Mouse (Mus musculus) A20 (cell line): ENCODE data around the gene Angel1.

Source experiments
- DNase-seq: peaks from one replicate; pipeline ENCODE4 v3.0.0-alpha.2; 2011; ENCODE audit warnings: low read depth, low spot score

The Angel1 gene

DNA sequence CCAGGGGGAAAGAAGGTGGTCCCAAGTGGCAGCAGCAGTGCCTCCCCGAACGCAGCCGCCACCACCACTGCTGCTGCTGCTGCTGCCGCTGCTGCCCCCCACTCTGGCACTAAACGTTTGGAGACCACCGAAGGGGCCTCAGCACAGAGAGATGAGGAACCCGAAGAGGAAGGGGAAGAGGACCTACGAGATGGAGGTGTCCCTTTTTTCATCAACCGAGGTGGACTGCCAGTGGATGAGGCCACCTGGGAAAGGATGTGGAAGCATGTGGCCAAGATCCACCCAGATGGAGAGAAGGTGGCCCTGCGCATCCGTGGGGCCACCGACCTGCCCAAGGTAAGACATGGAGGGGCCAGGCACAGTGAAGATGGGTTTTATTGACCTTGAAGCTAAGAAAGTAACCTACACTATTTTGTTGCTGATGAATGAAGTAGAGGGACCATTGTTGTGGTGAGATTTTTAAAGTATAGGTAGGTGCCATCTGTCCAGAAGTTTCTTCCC lies 46.2 kb downstream of the Angel1 start:
- DNase-seq = no peak

DNA sequence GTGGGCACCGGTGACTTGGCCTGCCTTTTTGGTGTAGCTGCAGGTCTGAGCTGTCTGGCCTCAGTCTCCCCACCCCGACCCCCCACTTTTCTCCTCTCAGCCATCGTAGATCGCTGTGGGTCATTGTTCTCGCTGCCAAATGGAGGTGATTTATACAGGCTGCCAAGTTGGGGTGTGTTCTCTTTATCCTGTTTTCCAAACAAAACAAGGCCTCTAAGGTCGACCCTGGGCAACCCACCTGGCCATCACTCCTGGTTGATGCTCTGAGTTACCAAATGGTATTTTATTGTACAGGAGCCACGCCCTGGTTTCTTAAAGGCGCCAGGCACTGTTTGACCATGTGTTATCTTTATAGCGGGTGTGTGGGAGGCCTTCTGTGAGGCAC lies 46.7 kb downstream of the Angel1 start:
- DNase-seq = no peak

DNA sequence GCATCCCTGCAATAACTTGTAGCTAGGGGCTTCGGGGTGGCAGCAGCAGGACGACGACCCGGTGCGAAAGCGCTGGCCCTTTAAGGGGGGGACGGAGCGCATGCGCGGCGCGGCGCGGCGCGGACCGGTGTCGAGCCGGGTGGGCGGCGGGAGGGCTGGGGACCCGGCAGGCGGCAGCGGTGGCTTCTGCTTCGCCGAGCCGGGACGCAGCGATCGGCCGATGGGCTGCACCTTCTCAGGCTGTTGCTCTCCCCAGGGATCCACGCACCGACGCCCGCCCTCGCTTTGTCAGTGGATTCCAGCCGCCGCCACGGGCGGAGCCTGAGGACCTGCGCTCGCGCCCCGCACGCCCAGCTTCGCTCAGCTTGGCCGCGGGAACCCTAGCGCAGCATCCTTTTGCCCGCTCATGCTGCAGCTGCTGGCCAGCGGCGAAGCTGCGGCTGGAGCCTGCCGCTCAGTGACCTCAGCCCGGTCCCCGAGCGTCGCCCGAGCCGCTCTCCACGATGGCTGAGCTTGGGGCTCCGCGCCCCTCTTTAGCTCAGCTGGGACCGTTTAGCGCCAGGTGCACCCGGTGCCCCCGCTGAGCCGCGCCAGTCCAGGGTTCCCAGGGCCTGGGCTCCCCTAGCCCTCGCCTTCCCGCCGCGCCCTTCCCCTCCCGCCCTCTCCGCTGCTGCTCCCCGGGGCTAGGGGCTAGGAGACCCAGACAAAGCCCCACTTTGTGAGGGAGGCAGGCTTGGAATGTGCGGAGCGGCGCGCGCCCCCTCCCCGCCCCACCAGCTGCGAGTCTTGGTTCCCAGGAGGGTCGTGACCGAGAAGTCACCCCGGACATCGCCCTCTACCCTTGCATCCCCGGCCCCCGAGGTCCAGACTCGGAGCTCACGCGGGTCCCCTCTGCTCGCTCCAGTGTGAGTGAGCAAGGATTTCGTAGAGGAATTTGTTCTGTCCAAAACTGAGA lies 47.4 kb downstream of the Angel1 start, which contains the start of gene Vash1:
Vash1 (plus strand) TSS at position 110 of the 955 bp plus-strand sequence.
- DNase-seq = no peak

DNA sequence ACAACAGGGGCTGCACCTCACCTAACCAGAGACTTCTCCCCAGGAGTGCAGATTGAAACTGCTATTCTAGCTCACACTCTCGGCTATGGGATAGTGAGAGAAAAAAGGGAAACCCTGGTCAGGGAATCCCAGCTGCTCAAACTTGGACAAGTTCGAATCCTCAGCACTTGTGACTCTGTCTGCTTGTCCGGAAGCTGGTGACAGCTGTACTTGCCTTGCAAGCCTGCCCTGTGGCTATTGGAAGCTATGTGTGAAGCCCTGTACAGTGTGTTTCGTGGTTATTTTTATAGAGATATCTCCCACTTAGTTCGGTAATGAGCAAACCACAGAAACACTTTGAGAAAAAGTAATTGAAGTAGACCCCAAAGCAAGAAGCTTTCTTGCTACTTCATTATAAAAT lies 53.8 kb downstream of the Angel1 start:
- DNase-seq = no peak

DNA sequence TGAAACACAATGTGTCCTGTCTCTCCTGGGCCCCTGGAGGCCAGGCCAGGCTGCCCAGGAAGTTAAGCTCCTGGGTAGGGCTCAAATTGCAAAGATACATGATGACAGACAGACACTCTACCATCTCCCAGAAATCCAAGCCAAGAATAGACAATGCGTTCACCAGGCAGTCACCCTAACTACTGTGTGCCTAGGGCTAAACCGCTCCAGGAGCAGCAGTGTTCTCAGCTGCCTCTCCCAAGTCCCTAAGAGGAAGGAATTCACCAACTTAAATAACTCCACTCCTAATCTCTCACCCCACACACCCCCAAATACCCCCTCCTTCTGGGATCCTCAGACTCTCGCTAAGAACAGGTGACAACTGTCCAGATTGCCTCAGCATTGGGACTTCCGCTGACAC lies 54.2 kb downstream of the Angel1 start:
- no peak for DNase-seq

DNA sequence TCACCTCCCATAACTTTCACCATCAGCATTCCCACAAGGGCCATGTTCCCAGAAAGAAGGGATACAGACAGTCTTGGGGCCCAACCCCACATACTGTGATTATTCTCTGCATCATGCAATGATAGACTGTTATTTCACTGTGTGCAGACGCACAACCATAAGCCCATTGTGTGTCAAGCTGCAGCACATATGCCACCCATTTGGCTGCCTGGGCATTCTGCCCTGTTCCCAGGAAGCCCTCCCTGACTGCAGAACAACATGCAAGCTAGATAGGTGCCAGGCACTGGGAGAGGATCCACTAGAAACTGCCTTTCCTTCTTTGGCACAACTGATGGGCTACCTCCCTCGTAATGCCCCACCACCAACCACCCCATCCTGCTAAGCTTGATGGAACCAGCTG lies 57.9 kb downstream of the Angel1 start:
- DNase-seq = no peak

DNA sequence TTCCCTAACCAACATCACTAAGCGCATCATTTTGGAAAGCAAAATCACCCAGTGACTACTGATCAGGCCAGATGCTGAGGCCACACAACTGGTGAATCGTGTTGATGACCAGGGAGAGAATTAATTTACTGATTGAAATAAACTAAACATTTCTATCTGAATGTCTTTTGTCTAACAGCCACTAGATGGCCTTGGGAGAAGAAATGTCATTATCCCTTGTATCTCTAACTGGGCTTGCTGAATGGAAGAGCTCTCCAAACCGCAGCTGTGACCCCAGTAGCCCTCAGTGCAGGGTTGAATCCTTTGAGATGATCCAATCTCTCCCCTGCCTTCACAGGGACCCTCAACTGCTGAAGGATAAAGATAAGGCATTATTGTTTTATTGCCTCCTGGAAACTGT lies 60.6 kb downstream of the Angel1 start:
- DNase-seq = no peak

DNA sequence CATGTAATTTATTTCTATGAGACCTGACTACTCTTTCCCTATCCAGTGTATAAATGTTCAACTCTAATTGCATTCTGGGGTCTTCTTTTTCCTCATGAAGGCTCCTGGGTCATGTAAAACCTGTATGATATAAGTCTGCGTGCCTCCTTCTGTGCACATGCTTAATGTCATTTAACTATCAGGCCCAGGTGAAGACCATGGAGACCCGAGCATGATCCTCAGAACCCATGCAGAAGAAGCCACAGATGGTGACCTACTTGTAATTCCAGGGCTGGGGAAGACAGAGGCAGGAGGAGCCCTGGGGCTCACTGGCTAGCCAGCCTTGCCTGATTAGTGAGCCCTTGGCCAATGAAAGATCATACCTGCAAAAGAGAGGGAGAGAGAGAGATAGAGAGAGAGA lies 65.8 kb downstream of the Angel1 start:
- no peak for DNase-seq

DNA sequence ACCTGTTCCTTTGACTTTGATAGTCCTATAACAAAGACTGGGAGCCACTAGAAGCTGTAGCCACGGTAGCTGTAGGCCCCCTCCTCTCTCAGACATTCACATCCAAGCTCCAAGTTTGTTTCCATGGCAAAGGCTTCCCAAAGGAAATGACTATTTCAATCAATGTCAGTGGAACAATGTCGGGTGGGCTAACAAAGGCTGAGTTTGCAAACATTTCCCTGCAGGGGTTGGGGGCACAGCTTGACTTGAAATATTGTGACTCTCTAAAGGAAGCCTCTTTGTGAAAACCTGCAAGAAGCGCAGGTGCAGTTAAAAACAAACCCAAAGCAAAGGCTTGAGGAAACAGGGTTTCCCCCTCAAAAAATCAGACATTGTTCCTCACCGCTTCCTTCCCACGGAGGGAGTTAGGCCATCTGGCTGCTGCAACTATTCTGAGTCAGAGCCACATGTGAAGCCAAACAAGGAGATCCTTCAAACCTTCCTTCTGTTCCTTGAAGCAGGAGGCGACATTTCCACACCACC lies 66.8 kb downstream of the Angel1 start:
- DNase-seq = no peak

DNA sequence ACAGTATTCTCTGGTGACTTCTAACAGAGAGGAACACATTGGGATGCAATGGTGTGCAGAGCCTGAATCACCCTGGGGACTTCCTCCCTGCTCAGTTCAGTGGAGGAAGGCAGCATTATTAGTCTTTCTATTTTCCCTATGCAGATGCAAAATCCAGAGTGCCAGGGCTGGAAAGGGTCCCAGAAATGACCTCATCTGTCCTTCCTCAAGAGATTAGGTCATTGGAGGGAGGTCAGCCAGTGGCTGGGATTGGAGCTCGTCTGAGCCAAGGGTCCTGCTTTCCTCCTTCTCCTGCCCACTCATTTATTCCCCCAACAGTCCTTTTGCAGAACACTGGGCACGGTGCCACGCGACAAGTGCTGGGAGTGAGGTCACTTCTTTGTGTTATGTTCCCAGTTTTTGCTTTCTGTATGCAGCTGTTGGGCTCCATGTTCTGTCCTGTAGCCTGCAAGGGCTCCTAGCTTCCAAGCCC lies 73.7 kb downstream of the Angel1 start:
- no peak for DNase-seq

DNA sequence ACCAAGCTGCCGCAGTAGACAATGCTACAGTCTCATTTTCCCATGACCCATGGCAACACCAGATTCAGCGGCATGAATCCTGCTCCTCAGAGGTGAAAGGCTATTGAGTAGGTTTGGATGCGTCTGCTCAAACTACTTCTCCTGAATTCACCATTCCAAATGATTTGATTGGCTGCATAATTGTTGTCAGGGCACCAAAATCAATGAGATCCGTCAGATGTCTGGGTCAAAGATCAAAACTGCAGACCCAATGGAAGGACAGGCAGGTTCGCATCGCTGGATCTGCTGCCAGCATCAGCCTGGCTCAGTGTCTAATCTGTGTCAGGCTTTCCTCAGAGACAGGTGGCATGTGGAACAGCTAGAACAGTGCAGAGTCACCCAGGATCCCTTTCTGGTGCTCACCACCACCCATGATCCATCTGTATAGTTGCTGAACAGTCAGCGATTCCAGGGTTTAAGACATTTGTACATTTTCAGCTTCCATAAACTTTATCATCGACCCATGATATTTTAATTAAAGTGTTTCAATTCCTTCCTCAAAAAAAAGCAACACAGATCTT lies 74.9 kb downstream of the Angel1 start:
- DNase-seq = no peak
